Mouse (Mus musculus): ENCODE results near the gene Pold2.
A peak's percentile ranks its signal among the peaks of the same experiment; 100 is the strongest.

Pold2 gene

GRCm38 (mm10) chr11:5877921-5878526, at the start of gene Pold2:
TSS of gene Pold2 (minus strand) at chr11:5878292.
- DNase-seq (ENCODE audit: low spot score in 2 of 2), result peak; percentile 98

- peak in 1 of 2 experiments; percentile 25 for DNase-seq (ENCODE audit: low spot score in 2 of 2)
These were observed 48.7 kb upstream of the Pold2 start for GRCm38 (mm10) chr11:5926696-5927220.

GRCm38 (mm10) chr11:5924699-5925098, 46.6 kb upstream of the Pold2 start:
- no peak for DNase-seq (ENCODE audit: low spot score in 2 of 2)

GRCm38 (mm10) chr11:5920323-5920960, 42.4 kb upstream of the Pold2 start:
- DNase-seq (ENCODE audit: low spot score in 2 of 2), result peak in 1 of 2 experiments; percentile 56

- peak in 1 of 2 experiments; percentile 41 for DNase-seq (ENCODE audit: low spot score in 2 of 2)
These were observed 41.5 kb upstream of the Pold2 start for GRCm38 (mm10) chr11:5919606-5920005.

GRCm38 (mm10) chr11:5918111-5918510, 40.0 kb upstream of the Pold2 start:
- peak in 1 of 2 experiments; percentile 47 for DNase-seq (ENCODE audit: low spot score in 2 of 2)

- DNase-seq (ENCODE audit: low spot score in 2 of 2), result no peak
These were observed 38.1 kb upstream of the Pold2 start for GRCm38 (mm10) chr11:5916178-5916548.

- peak in 1 of 2 experiments; percentile 51 for DNase-seq (ENCODE audit: low spot score in 2 of 2)
These were observed 37.5 kb upstream of the Pold2 start for GRCm38 (mm10) chr11:5915429-5916177.

- no peak for DNase-seq (ENCODE audit: low spot score in 2 of 2)
These were observed 36.8 kb upstream of the Pold2 start for GRCm38 (mm10) chr11:5914940-5915339.

GRCm38 (mm10) chr11:5913936-5914335, 35.8 kb upstream of the Pold2 start:
- peak in 1 of 2 experiments; percentile 50 for DNase-seq (ENCODE audit: low spot score in 2 of 2)

- DNase-seq (ENCODE audit: low spot score in 2 of 2), result peak in 1 of 2 experiments; percentile 53
These were observed 35.2 kb upstream of the Pold2 start for GRCm38 (mm10) chr11:5913256-5913655.

- peak; percentile 49 to 76 for DNase-seq (ENCODE audit: low spot score in 2 of 2)
These were observed 34.5 kb upstream of the Pold2 start for GRCm38 (mm10) chr11:5912635-5913034.

- no peak for DNase-seq (ENCODE audit: low spot score in 2 of 2)
These were observed 30.6 kb upstream of the Pold2 start for GRCm38 (mm10) chr11:5908642-5909041.

- DNase-seq (ENCODE audit: low spot score in 2 of 2), result no peak
These were observed 29.0 kb upstream of the Pold2 start for GRCm38 (mm10) chr11:5907096-5907495.

- DNase-seq (ENCODE audit: low spot score in 2 of 2), result no peak
These were observed 27.9 kb upstream of the Pold2 start for GRCm38 (mm10) chr11:5905778-5906518.

- no peak for DNase-seq (ENCODE audit: low spot score in 2 of 2)
These were observed 26.8 kb upstream of the Pold2 start for GRCm38 (mm10) chr11:5904871-5905270.

- no peak for DNase-seq (ENCODE audit: low spot score in 2 of 2)
These were observed 26.3 kb upstream of the Pold2 start for GRCm38 (mm10) chr11:5904357-5904756.

- no peak for DNase-seq (ENCODE audit: low spot score in 2 of 2)
These were observed 25.8 kb upstream of the Pold2 start for GRCm38 (mm10) chr11:5903844-5904243.

GRCm38 (mm10) chr11:5902390-5902789, 24.3 kb upstream of the Pold2 start:
- no peak for DNase-seq (ENCODE audit: low spot score in 2 of 2)

- no peak for DNase-seq (ENCODE audit: low spot score in 2 of 2)
These were observed 23.9 kb upstream of the Pold2 start for GRCm38 (mm10) chr11:5901950-5902349.

- no peak for DNase-seq (ENCODE audit: low spot score in 2 of 2)
These were observed 23.2 kb upstream of the Pold2 start for GRCm38 (mm10) chr11:5901320-5901719.

GRCm38 (mm10) chr11:5899286-5899685, 21.2 kb upstream of the Pold2 start:
- DNase-seq (ENCODE audit: low spot score in 2 of 2), result no peak

Data from spleen, postnatal 4 days (tissue).